Mouse (Mus musculus): ENCODE measurements at regions not wholly inside any gene's neighbourhood (a gene's known extent, or its start where the extent isn't known, plus 50 kb on each side); places are given as distances from the start of the nearest gene placed in this dataset.

DNA sequence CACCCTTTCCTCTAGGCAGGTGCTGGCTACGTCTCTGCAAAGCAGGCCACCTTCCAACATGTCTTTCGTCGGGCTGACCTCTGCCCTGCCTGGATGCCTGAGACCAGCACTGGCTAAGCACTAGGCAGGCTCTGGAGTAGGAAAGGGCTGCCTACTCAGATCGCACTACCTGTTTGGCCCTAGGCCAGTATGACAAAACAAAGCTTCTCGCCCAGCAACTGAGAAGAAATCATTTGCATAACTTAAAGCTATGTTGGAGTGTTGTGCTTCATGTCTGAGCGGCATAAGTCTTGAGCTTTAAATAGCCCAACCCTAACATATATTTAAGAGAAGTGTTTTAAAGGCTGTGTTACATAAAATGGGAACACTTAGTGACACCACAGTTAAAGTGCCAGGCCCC is 189.9 kb upstream of the Acvr2a start:
- no peak for DNase-seq (ENCODE audit: low read depth)

DNA sequence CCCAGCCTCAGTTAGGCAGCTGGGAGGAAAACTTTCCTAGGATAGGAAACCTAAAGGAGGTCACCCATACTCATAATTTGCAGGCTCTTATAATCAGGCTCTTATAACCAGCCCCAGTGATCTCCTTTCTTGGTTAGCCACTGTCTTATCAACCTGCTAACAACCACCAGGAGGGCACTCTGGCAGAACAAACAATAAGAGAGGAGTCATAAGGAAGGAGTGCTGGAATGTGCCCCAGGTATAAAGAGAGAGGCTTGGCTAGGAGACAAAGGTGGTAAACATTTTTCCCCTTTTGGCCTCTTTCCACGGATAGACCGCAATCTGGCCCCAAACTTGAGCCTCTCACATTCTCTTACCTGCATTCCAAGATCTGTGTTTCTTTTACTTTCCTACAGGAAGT is 189.4 kb upstream of the Acvr2a start:
- no peak for DNase-seq (ENCODE audit: low read depth)

DNA sequence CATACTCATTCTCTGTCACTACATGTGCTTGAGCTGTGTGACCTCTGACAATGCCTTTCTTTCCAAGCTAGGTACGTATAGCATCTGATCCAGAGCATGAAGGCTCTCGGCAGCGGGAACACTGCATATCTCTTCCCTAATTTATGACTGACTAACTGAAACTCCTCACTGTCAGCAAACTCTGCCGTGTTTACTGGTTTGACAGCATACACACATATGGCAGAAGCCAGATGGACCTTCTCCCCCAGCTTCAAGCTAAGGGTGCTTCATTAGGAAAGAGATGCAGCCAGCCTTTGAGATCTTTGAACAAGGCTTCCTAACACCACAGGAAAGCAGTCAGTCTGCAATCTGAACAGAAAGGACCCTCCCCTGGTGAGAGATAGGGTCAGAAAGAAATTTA is 186.9 kb upstream of the Acvr2a start:
- no peak for DNase-seq (ENCODE audit: low read depth)

DNA sequence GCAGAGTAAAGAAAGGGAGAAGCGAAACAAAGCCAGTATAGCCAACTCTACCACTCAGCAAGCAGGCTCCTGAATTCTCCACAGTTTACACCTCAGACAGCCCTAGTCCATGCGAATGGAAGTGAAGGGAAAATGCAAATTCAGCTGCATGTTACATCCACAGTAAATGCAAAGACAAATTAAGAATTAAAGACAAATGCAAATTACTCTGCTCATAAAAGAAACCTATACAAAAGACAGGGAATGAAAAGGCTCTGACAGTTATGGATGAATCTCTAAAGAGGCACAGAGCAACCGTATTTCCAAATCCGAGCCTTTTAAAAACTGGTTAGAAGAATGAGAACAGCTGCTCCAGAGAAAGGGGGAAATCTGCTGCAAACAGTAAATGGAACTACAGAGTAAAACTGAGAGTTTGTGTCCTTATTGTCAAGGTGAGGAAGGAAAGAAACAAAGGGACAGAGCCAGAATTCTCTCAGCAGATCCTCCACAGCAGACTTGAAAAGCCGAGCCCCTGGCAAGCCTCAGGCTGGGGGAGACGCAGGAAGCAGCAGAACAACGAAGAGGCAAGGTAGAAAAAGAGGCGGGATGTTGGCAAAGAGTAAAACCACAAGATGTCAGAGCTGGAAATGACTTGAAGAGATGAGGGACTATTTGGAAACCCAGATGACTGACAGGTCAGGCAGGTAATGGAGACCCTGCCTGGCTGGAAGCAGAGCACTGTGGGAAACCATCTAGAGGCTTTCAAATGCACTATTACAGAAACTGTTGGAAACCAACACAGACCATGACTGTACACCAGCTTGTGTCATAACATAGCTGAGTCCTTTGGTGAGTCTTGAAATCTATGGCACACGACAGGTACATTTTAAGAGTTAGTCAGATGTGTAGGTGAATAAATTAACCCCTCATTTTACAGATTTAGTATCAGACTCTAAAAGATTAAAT is 184.5 kb upstream of the Acvr2a start:
- DNase-seq (ENCODE audit: low read depth), result no peak

DNA sequence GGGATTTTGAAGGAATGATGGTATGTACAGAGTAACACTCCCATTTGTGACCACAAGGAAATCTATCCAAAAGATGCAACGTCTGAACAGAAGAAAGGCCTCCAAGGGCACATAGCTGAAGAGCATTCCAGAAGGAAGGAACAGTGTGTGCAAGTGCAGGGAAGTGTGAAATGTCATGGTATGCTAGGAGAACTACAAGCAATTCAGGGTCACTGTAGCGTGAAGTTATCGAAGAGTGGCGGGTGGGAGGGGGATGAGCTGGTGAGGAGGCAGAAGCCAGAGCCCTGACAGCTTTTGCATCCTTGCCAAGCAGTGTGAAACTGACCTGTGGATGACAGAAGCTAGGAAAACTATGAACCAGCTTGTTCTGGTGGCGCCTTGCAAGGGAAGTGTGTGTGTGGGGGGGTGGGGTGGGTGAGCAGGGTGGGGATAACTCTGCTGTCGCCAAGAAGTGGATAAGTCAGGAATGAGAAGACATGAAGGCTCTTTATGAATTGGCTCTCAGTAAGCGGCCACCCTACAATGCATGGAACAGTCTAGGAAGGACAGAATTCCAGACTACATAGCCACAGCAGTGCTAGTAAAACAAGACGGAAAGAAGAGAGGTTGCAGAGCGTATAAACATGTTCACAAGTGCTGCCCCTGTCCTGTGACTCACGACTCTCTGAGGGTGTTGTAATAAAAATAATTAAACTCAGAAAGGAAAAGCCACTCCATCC is 179.3 kb upstream of the Acvr2a start:
- DNase-seq (ENCODE audit: low read depth), result no peak

DNA sequence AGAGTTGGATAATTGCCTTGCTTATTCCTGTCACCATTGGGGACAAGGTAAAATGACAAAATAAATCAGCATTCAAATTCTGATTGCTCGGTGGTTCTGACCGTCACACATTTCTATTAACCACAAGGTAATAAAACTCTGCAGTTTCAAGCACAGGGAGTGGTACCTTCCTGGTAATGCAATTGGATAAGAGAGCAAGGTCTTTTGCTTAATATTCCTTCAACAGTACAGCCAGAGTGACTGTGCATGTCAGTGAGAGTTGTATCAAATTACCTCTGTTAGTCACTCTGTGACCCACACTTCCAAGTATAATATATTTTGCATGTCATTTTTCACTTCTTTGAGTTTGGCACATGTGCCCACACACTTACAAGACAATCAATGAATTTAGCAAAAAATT is 177.8 kb upstream of the Acvr2a start:
- no peak for DNase-seq (ENCODE audit: low read depth)

DNA sequence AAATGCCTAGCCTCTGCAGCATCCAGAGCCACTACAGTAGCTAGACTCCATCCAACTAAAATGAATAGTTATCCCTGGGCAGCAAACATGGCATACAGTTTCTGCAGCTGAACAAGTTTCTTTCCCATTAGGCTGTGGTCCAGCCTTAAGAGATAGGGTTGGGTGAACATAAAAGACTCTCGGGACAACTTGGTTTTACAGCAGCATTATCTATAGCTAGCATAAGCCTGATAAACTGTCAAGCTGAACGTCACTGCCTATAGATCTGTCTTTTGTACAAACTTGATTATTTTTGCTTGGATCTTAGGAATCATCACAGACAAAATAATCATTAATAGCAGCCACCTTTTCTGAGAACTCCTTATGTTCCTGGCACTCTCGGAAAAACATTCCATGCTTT is 169.8 kb upstream of the Acvr2a start:
- no peak for DNase-seq (ENCODE audit: low read depth)

DNA sequence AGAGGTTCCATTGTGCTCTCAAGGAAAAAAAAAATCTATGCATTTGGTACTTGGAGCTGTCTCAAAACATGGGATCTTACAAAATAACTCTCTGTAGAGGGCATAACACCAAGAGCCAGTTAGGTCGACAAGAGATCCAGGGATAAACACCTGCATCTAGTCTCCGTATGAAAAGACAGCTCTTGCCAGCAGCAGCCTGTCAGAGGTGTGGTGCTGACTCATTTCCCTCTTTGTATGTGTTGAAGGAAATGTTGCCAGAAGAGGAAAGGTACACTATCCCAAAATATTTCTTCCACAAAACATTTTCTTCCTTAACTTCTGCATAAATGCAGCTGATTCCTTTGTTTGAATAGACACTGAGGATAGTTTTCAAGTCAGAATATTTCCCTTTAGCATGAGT is 163.6 kb upstream of the Acvr2a start:
- no peak for DNase-seq (ENCODE audit: low read depth)

DNA sequence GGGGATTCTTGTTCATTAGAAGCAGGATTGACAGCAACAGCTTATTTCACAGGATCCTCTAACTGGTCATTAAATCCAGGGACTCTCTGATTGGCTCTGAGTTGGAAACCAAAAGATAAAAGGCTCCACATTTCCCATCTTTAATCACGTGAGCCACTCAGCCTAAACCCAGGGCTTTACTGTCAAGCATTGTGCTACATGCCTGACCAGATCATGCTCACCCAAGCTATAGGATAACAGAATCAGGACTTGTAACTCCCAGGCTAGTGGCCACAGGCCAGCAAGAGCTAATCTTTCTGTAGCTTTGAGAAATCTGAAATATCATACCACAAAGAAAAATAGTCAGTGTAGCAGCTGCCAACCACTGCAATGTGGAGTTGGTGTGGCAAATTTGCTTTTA is 152.7 kb upstream of the Acvr2a start:
- no peak for DNase-seq (ENCODE audit: low read depth)

DNA sequence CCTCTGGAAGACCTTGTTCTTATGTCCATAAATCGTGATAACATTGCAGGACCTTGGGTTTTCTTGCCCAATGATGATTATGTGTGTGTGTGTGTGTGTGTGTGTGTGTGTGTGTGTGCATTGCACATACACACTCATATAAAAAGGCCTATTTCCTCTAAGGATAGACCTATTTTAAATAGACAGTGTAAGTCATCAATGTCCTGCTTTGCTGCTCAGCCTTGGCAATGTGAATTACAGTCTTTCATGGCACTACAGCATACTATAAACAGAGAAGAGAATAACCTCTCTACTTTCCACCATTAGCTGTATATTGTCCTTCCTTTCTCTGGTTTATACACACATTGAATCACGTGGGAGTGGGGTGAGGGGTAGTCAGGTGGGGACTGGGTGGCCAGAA is 148.8 kb upstream of the Acvr2a start:
- no peak for DNase-seq (ENCODE audit: low read depth)

DNA sequence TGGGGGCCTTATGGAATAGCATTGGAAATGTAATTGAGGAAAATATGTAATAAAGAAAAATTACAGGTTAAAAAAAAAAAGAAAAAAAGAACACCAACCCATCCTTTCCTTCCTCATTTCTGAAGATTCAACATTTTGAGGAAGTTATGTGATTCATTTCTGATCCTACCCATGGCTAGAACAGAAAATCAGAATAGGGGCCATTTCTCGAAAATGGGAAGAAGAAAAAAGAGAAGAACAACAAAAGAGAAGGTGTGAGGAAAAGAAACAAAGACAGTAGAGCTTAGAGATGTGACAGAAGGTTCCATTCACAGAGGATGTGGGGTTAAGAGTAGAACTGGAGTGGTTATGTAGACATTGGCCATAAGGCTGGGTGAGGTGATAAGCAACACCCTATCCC is 124.8 kb upstream of the Acvr2a start:
- no peak for DNase-seq (ENCODE audit: low read depth)

DNA sequence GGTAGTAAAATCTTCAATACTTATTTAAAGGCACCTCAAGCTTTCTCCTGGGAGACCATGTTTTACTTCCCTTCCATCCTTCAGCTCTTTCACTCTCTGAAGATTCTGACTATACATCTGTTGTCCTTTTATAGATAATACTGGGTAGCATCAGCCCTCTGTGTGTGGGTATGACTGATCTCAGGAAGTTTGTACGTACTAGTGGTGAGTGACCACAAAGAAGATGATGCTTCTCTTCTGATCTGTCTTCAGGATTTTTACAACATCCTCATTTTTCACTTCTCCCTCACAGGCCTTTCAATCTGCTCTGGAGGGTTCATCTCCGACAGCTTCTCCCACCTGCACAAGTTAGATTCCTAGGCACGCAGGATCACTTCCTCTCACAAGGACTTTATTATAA is 119.4 kb upstream of the Acvr2a start:
- DNase-seq (ENCODE audit: low read depth), result no peak

DNA sequence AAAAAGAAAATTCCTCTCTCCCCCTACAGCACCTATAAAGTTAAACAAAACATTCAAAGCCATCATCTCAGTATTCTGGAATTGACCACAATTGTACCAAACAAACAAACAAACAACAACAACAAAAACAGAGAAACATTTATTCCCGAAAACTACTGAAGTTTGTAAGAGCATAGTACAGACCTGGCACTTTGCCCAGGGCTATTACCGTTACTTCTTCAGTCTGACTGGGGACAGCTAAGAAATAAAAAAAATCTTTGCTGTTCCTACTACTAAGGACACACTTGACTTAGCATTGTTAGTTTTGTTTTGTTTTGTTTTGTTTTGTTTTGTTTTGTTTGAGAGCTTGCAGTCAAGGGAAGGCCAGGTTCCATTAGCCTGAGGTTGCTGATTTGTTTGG is 113.0 kb upstream of the Acvr2a start:
- no peak for DNase-seq (ENCODE audit: low read depth)

DNA sequence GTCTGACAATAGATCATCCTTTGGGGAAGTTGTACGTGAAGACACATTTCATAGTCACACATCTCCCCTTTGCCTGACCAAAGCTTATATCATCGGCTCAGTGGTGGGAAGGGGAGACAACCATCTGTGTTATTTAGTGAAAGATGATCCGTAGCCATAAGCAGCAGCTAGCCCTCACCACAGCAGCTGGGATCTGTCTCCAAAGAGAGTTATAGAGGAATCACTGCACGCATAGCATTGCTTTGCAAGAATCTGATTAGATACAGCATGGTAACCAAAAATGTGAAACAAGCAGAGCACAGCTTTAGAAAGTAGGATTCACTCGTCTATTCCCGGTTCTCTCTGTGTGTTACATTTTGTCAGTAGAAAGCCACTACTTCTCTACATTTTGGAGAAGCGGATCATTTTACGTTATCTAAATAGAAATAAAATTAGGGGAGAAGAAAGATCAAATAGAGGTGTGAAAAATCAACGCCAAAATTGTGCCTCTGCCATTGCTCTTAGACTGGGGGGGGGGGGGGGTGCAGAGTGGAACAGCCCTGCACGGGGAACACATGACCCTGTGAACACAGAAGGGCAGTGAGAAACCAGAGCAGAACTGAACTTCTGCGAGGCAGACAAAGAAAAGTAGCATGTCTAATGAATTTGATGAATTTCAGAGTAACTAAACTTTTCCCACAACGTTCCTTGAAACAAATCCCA is 108.7 kb upstream of the Acvr2a start:
- DNase-seq (ENCODE audit: low read depth), result no peak

DNA sequence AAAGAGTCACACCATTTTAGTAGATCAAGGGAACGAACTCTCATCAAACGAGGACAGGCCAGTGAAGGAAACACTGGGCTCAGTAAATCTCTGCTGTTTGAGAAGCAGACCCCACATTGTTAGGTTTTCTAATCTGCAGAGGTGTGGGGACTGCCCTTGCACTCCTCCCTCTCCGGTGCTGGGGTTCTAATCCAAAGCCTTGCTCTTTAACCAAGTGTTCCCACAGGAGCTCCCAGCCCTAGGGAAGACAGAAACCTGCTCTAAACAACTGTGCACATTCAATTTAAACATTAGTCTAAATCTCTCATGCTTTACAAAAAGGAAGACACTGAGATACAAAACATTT is 108.1 kb upstream of the Acvr2a start:
- DNase-seq (ENCODE audit: low read depth), result no peak

DNA sequence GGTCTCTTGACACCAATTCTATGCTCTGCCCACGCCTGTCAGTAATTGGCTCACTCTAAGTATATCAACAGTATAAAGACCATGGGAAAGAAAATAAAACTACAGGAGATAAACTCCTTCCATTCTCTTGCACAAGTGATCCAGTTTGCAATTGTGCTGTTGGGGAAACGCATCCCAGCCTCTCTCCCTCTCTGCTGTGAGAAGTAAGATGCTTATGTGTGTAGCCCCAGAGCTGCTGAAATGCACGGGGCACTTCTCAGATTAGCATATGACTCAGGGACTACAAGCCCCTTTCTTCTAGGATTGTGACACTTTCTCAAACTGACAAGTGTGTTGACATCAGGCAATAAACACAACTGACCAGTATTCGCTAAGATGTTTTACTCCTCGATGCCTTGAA is 107.7 kb upstream of the Acvr2a start:
- no peak for DNase-seq (ENCODE audit: low read depth)

DNA sequence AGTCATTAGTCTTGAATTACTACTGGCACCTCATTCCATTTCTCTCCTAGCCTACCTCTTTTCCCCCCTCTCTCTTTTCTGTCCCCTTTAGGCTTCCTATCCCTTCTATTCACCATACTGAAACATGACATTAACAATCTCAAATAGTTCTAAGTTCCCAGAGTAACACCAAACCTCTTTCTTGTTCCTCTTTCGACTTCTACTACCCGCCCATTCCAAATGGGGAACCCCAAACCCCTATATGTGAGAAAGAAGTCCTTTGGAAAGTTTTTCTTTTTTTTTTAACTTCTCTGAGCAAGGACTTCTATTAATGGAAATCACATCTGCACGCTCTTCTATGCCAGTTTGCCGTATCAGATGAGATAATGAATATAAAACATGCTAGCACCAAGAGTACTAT is 97.7 kb upstream of the Acvr2a start:
- DNase-seq (ENCODE audit: low read depth), result no peak

DNA sequence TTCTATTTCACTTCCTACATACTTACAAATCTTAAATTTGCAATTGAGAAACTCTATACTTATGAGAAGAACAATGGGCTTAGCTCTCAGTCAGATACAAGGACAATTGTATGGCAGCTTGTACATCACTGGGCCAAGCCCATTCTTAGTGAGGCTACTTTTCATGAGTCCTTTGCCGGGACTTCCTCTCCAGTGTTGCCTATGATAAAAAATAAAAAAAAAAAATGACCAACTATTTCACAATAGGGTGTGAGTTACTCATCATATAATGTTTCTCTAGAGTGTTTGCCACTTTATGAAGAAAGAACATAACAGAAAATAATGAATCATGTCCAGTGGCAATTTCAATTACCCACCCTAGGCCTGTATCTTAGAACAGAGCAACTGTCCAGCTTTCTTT is 96.1 kb upstream of the Acvr2a start:
- no peak for DNase-seq (ENCODE audit: low read depth)

DNA sequence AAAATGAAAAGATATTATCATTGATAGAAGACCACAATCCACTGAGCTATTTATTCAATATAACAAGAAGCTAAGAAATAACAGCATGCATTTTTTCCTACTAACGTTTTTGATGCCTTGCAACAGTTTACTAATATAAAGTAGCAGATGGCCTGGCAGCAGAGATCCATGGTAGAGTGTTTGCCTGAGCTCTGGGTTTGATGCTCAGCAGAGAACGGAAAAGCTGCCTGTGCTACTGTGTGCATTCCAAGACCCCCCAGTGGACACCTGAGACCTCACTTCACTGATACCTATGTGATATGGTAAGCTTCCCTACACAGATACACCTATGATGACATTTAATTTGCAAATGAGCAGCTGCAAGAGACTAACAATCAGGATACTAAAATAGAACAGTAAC is 95.6 kb upstream of the Acvr2a start:
- no peak for DNase-seq (ENCODE audit: low read depth)

DNA sequence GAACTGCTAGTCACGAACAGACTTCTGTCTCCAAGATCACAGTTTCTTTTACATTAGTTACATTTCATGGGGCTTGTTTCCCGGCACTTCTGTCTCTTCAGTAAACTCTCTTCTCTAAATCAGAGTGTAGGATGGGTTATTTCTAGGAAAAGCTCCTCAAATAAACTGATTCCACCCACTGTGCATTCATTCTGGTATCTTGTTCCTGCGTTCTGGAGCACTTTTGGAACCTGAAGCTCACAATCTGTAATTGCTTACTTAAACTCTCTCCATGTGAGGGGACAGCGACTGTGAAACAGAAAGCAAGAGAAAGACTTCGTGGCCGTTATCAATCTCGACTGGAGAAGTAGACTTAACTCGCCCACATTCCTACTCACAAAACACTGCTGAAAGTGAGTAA is 83.1 kb upstream of the Acvr2a start:
- no peak for DNase-seq (ENCODE audit: low read depth)

DNA sequence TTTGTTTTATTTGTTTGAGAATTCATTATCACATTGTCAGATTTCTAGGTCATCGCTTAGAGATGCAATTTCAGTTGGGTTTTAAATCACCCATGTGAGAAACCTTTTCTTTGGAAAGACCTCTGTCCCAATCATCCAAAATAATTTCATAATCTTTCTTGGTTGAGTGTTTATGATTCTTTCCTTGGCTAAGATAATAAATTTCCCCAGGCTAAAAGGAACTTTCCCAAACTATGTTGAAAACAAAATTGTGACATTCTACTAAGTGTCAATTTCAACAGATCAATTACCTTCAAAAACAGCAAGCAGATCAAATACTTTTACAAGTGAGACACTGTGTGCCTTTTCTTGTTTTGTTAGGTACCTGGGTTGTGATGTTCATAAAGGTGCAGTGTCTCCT is 80.0 kb upstream of the Acvr2a start:
- DNase-seq (ENCODE audit: low read depth), result no peak

DNA sequence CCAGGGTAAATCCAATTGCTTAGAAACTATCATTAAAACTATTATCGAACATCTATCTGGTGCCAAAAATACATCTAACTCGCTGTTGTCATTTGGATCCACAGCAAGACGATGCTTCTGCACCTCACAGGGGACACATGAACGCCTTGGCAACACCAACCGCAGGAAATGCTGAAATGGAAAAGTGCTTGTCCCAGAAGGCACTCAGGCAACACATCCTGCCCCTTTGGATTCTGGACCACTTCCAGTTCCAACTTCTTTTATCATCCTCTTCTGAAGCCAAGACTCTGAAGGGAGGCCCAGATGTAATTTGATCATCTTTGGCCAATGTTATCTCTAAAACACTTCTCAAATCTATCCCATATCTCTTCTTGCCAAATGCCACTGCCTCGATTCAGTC is 79.4 kb upstream of the Acvr2a start:
- DNase-seq (ENCODE audit: low read depth), result no peak

DNA sequence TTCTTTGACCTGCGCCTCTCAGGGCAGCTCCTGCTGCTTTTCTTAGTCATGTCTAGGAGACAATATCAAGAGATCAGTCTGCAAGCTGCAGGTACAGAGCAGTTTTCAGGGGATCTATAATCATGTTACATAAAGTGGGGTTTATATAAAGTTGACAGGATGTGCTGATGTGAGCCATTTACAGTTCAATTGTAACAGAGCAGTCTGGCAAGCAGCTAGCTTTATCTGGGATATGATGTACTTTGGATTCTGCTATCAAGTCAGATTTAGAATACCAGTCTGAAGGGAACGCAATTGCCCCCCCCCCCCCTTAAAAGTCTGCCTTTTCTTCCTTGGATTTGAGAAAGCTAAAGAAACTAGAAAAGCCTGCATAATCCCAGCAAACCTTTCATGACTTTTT is 77.6 kb upstream of the Acvr2a start:
- no peak for DNase-seq (ENCODE audit: low read depth)

Data from naive thymus-derived CD4-positive, alpha-beta T cell, adult 2 months (primary cell).